Mouse (Mus musculus) CH12.LX (cell line): ENCODE data around the gene Mzt1. TPM values are rescaled to one million over a fixed set of nuclear protein-coding genes. Genes with fewer than 3 reads are reported as not detected.

ENCODE experiments used
- DNase-seq: peaks from one replicate; pipeline ENCODE4 v3.0.0-alpha.2; 2013; ENCODE audit errors: extremely low read depth
- H3K27ac ChIP-seq: 2 replicates; pipeline ENCODE4 v1.5.1; 2012; ENCODE audit warnings: low read depth, mild to moderate bottlenecking, control low read depth, moderate library complexity; ENCODE audit not compliant: insufficient read depth
- H3K27me3 ChIP-seq: replicated peaks from 2 replicates; pipeline ENCODE3; 2012; ENCODE audit warnings: inconsistent platforms
- H3K36me3 ChIP-seq, 2 experiments: replicated peaks in 1 of 2; 2 replicates each; pipeline versions ENCODE3 to v1.6.1; 2012; ENCODE audit warnings: inconsistent platforms in 1 of 2, low read length in 1 of 2, mild to moderate bottlenecking in 1 of 2, mixed read lengths in 1 of 2, moderate library complexity in 1 of 2; ENCODE audit not compliant: control insufficient read depth in 1 of 2, insufficient read depth in 1 of 2
- H3K4me1 ChIP-seq, 2 experiments: 2 replicates each; pipeline ENCODE4 v1.6.1; 2012; ENCODE audit warnings: inconsistent platforms in 1 of 2, moderate library complexity in 1 of 2; ENCODE audit not compliant: insufficient read depth in 2 of 2, control insufficient read depth in 1 of 2
- H3K4me2 ChIP-seq: 2 replicates; pipeline ENCODE4 v1.6.1; 2012; ENCODE audit warnings: low read depth, mild to moderate bottlenecking, control low read depth; ENCODE audit not compliant: poor library complexity, insufficient read depth, severe bottlenecking
- H3K4me3 ChIP-seq, 3 experiments: fragments of 150-350 bp in 1 of 3; sonication (generic) in 1 of 3; replicated peaks in 1 of 3; 2 replicates each; pipeline versions ENCODE3 to v1.5.1; 2011 to 2012; ENCODE audit warnings: low read depth in 2 of 3, low read length in 2 of 3, mild to moderate bottlenecking in 2 of 3, moderate library complexity in 2 of 3, control low read depth in 1 of 3, improper control_type of control experiment in 1 of 3, inconsistent platforms in 1 of 3, mixed read lengths in 1 of 3; ENCODE audit not compliant: poor library complexity in 1 of 3
- H3K79me2 ChIP-seq: replicated peaks from 2 replicates; pipeline ENCODE4 v1.6.1; 2012; ENCODE audit warnings: mild to moderate bottlenecking, moderate library complexity; ENCODE audit not compliant: control insufficient read depth, poor library complexity, insufficient read depth, severe bottlenecking; ENCODE audit errors: extremely low read depth
- H3K9ac ChIP-seq: 2 replicates; pipeline ENCODE4 v1.6.1; 2012; ENCODE audit warnings: low read depth, mild to moderate bottlenecking, control low read depth, moderate library complexity; ENCODE audit not compliant: insufficient read depth
- H3K9me3 ChIP-seq: replicated peaks from 2 replicates; pipeline ENCODE3; 2012; ENCODE audit warnings: low read length, inconsistent platforms, mixed read lengths
- BHLHE40 ChIP-seq: IDR thresholded peaks from 2 replicates; pipeline ENCODE4 v1.6.1; 2011; ENCODE audit warnings: mild to moderate bottlenecking, low read depth, low read length, improper control_type of control experiment
- CHD1 ChIP-seq: IDR thresholded peaks from 2 replicates; pipeline ENCODE4 v1.6.1; 2012; ENCODE audit warnings: low read depth, low read length, improper control_type of control experiment, inconsistent platforms
- CHD2 ChIP-seq: IDR thresholded peaks from 2 replicates; pipeline ENCODE4 v1.6.1; 2011; ENCODE audit warnings: low read length, improper control_type of control experiment
- E2F4 ChIP-seq: IDR thresholded peaks from 2 replicates; pipeline ENCODE4 v1.6.1; 2011; ENCODE audit warnings: low read depth, low read length, improper control_type of control experiment; ENCODE audit not compliant: insufficient replicate concordance
- ELF1 ChIP-seq: IDR thresholded peaks from 2 replicates; pipeline ENCODE4 v1.6.1; 2014; ENCODE audit warnings: low read depth, mild to moderate bottlenecking, inconsistent platforms, low read length, improper control_type of control experiment
- HCFC1 ChIP-seq: IDR thresholded peaks from 2 replicates; pipeline ENCODE4 v1.6.1; 2012; ENCODE audit warnings: low read depth, mild to moderate bottlenecking, inconsistent platforms, low read length, improper control_type of control experiment
- IRF4 ChIP-seq: IDR thresholded peaks from 2 replicates; pipeline ENCODE4 v1.6.1; 2014; ENCODE audit warnings: low read depth, mild to moderate bottlenecking, inconsistent platforms, low read length, improper control_type of control experiment
- KAT2A ChIP-seq: IDR thresholded peaks from 2 replicates; pipeline ENCODE4 v1.6.1; 2012; ENCODE audit warnings: low read length, improper control_type of control experiment, inconsistent platforms; ENCODE audit not compliant: insufficient replicate concordance
- MAX ChIP-seq: IDR thresholded peaks from 2 replicates; pipeline ENCODE4 v1.6.1; 2011; ENCODE audit warnings: low read length, improper control_type of control experiment
- MAZ ChIP-seq: IDR thresholded peaks from 2 replicates; pipeline ENCODE4 v1.6.1; 2012; ENCODE audit warnings: low read depth, mild to moderate bottlenecking, inconsistent platforms, low read length, improper control_type of control experiment, moderate library complexity
- MXI1 ChIP-seq: IDR thresholded peaks from 2 replicates; pipeline ENCODE4 v1.6.1; 2011; ENCODE audit warnings: mild to moderate bottlenecking, low read depth, low read length, improper control_type of control experiment
- MYC ChIP-seq: IDR thresholded peaks from 2 replicates; pipeline ENCODE4 v1.6.1; 2011; ENCODE audit warnings: low read depth, mild to moderate bottlenecking, improper control_type of control experiment, low read length
- NELFE ChIP-seq: IDR thresholded peaks from 2 replicates; pipeline ENCODE4 v1.6.1; 2011; ENCODE audit warnings: low read depth, low read length, improper control_type of control experiment
- NRF1 ChIP-seq: IDR thresholded peaks from 2 replicates; pipeline ENCODE4 v1.6.1; 2014; ENCODE audit warnings: low read depth, mild to moderate bottlenecking, inconsistent platforms, low read length, improper control_type of control experiment, moderate library complexity
- PAX5 ChIP-seq: IDR thresholded peaks from 2 replicates; pipeline ENCODE4 v1.6.1; 2012; ENCODE audit warnings: low read length, inconsistent platforms, mixed read lengths
- POLR2A ChIP-seq: IDR thresholded peaks from 2 replicates; pipeline ENCODE4 v1.6.1; 2011; ENCODE audit warnings: low read depth, mild to moderate bottlenecking, improper control_type of control experiment, low read length
- POLR2AphosphoS2 ChIP-seq: IDR thresholded peaks from 2 replicates; pipeline ENCODE4 v1.6.1; 2011; ENCODE audit warnings: low read depth, low read length, improper control_type of control experiment
- SIN3A ChIP-seq: IDR thresholded peaks from 2 replicates; pipeline ENCODE4 v1.6.1; 2012; ENCODE audit warnings: low read length, improper control_type of control experiment, inconsistent platforms
- SMC3 ChIP-seq: IDR thresholded peaks from 2 replicates; pipeline ENCODE4 v1.6.1; 2011; ENCODE audit warnings: low read depth, low read length, improper control_type of control experiment
- TBP ChIP-seq: conservative IDR thresholded peaks from 2 replicates; pipeline ENCODE4 v1.6.1; 2011; ENCODE audit warnings: low read depth, low read length, improper control_type of control experiment
- TCF12 ChIP-seq: IDR thresholded peaks from 2 replicates; pipeline ENCODE4 v1.6.1; 2014; ENCODE audit warnings: low read depth, mild to moderate bottlenecking, inconsistent platforms, low read length, improper control_type of control experiment
- ZMIZ1 ChIP-seq: IDR thresholded peaks from 2 replicates; pipeline ENCODE4 v1.6.1; 2012; ENCODE audit warnings: low read depth, mild to moderate bottlenecking, inconsistent platforms, low read length, improper control_type of control experiment
- ZNF384 ChIP-seq: IDR thresholded peaks from 2 replicates; pipeline ENCODE4 v1.6.1; 2012; ENCODE audit warnings: low read depth, low read length, improper control_type of control experiment, inconsistent platforms
- dilution Hi-C: fragments of 300-500 bp; cut with MboI; formaldehyde crosslinking; loops from 2 replicates; pipeline ENCODE4 v1.14.3; 2020; ENCODE audit warnings: low sequenced_read_pairs; ENCODE audit not compliant: extremely low pct_unique_long_range_greater_than_20kb, extremely low pct_ligation_motif_present
- in situ Hi-C: fragments of 300-500 bp; cut with MboI; formaldehyde crosslinking; loops from 3 replicates; pipeline ENCODE4 v1.14.3; 2019; ENCODE audit warnings: low sequenced_read_pairs, low pct_ligation_motif_present, low pct_unique_long_range_greater_than_20kb, mixed read lengths
- polyA plus RNA-seq: library from polyadenylated mRNA; unstranded; fragments of >175 nt; gene quantifications from 2 replicates; pipeline ENCODE4 v1.2.1, GENCODE M21; 2012; ENCODE audit warnings: low read depth; ENCODE audit not compliant: insufficient read length
- total RNA-seq, 2 experiments: library from RNA; depleted of rRNA; stranded (reverse); fragments of 300-350 nt in 1 of 2; fragments of >200 nt in 1 of 2; gene quantifications; 2 replicates each; pipeline ENCODE4 v1.2.3; 2012 to 2014

The Mzt1 gene
- total RNA-seq (2012; rRNA removed) (24.4 and 26.2 TPM in 2 replicates), total RNA-seq (2014; rRNA removed) (127 and 132 TPM in 2 replicates), polyA plus RNA-seq (36.7 and 41.0 TPM in 2 replicates)

GRCm38 (mm10) chr14:99046031-99046781 lies at the start of gene Mzt1, which contains the start of gene Bora:
Mzt1 (minus strand) TSS chr14:99046134.
Bora (plus strand) TSS chr14:99046222.
- dilution Hi-C loops (no loop called here), in situ Hi-C loops (no loop called here)
- peak within 1 kb of the TSS; percentile 78 for H3K27ac ChIP-seq
- peak within 1 kb of the TSS; percentile 93 for H3K9ac ChIP-seq
- peaks cover 5 to 44% of the 10 kb centered on the region in 2 experiments; a peak in 3 of 4 replicates for H3K4me1 ChIP-seq
- peaks cover 65% of the 10 kb centered on the region for H3K79me2 ChIP-seq
- TF ChIP-seq POLR2AphosphoS2, result peak; percentile 84; the same call in 1 of the 2 replicates
- TF ChIP-seq MAX, result peak; percentile 30; the same call in 1 of the 2 replicates
- peak; percentile 21 for TF ChIP-seq TCF12
- TF ChIP-seq CHD1, result no peak
- TF ChIP-seq TBP, result peak; percentile 46; the same call in 1 of the 2 replicates
- TF ChIP-seq MAZ, result peak; percentile 34; the same call in 1 of the 2 replicates
- peak; percentile 77 for TF ChIP-seq ZMIZ1
- peak; percentile 76 for TF ChIP-seq CHD2
- no peak for TF ChIP-seq BHLHE40
- TF ChIP-seq SIN3A, result peak; percentile 87
- TF ChIP-seq NRF1, result peak; percentile 62
- TF ChIP-seq E2F4, result peak; percentile 80; the same call in 1 of the 2 replicates
- peak; percentile 35; the same call in 1 of the 2 replicates for TF ChIP-seq MYC
- no peak for TF ChIP-seq PAX5
- TF ChIP-seq IRF4, result no peak
- TF ChIP-seq MXI1, result peak; percentile 73
- peak; percentile 88 for TF ChIP-seq ELF1
- TF ChIP-seq HCFC1, result peak; percentile 61
- 0 out of 2 replicates have a peak, but pooled peaks have one; percentile 48 for TF ChIP-seq KAT2A
- TF ChIP-seq POLR2A, result peak; percentile 94
- peak; percentile 77 for TF ChIP-seq NELFE
- no peak for TF ChIP-seq ZNF384
- no peak for TF ChIP-seq SMC3
- peak within 1 kb of the TSS; percentile 74 to 94 (median 92) for H3K4me3 ChIP-seq
- H3K36me3 ChIP-seq, result peaks cover 14 to 31% of the 10 kb centered on the region in 2 experiments
- no peaks in the 10 kb centered on the region for H3K9me3 ChIP-seq
- H3K27me3 ChIP-seq, result no peaks in the 10 kb centered on the region
- DNase-seq, result peak; percentile 92
- peak within 1 kb of the TSS; percentile 93 for H3K4me2 ChIP-seq
